Mouse (Mus musculus) c-Kit-positive CD71-positive TER-119-negative erythroid progenitor cells, embryonic 14.5 days (primary cell): ENCODE results near the gene Cfap65.
A peak's percentile ranks its signal among the peaks of the same experiment; 100 is the strongest.

ENCODE experiments used
- DNase-seq: peaks from one replicate; pipeline ENCODE4 v3.0.0-alpha.2; 2013; ENCODE audit warnings: low read depth

Cfap65 gene

GRCm38 (mm10) chr1:74935402-74935801, at the start of gene Cfap65:
Gene Cfap65 (minus strand): TSS chr1:74935599.
- no peak for DNase-seq

- DNase-seq = no peak
Measured at GRCm38 (mm10) chr1:74977001-74977400, 41.6 kb upstream of the Cfap65 start.

GRCm38 (mm10) chr1:74975936-74976335, 40.5 kb upstream of the Cfap65 start:
- no peak for DNase-seq

GRCm38 (mm10) chr1:74973590-74973989, 38.2 kb upstream of the Cfap65 start:
- DNase-seq = no peak

GRCm38 (mm10) chr1:74971353-74972050, 36.1 kb upstream of the Cfap65 start:
- DNase-seq = no peak

- DNase-seq = no peak
Measured at GRCm38 (mm10) chr1:74967962-74968580, 32.7 kb upstream of the Cfap65 start.

- peak; percentile 40 for DNase-seq
Measured at GRCm38 (mm10) chr1:74964494-74965215, 29.3 kb upstream of the Cfap65 start.

- no peak for DNase-seq
Measured at GRCm38 (mm10) chr1:74962853-74963227, 27.4 kb upstream of the Cfap65 start.

GRCm38 (mm10) chr1:74962126-74962852, 26.9 kb upstream of the Cfap65 start:
- no peak for DNase-seq

- no peak for DNase-seq
Measured at GRCm38 (mm10) chr1:74961722-74962121, 26.3 kb upstream of the Cfap65 start.

- no peak for DNase-seq
Measured at GRCm38 (mm10) chr1:74960059-74960458, 24.7 kb upstream of the Cfap65 start.

- DNase-seq = no peak
Measured at GRCm38 (mm10) chr1:74951556-74952210, 16.3 kb upstream of the Cfap65 start, which contains the start of gene Ihh. Gene Ihh (minus strand): TSS chr1:74951672.

GRCm38 (mm10) chr1:74950576-74951490, 15.4 kb upstream of the Cfap65 start:
- no peak for DNase-seq

- DNase-seq = no peak
Measured at GRCm38 (mm10) chr1:74950066-74950465, 14.7 kb upstream of the Cfap65 start.

GRCm38 (mm10) chr1:74949666-74950050, 14.3 kb upstream of the Cfap65 start:
- DNase-seq = no peak

GRCm38 (mm10) chr1:74948784-74949665, 13.6 kb upstream of the Cfap65 start:
- no peak for DNase-seq

- DNase-seq = no peak
Measured at GRCm38 (mm10) chr1:74947986-74948670, 12.7 kb upstream of the Cfap65 start.

- DNase-seq = no peak
Measured at GRCm38 (mm10) chr1:74941651-74942360, 6.4 kb upstream of the Cfap65 start.

GRCm38 (mm10) chr1:74939762-74940161, 4.4 kb upstream of the Cfap65 start:
- no peak for DNase-seq
